Mouse (Mus musculus) limb, embryonic 14.5 days (tissue): ENCODE results near the gene Exosc9. TPM values are rescaled to one million over a fixed set of nuclear protein-coding genes. Genes with fewer than 3 reads are reported as not detected.
A peak's percentile ranks its signal among the peaks of the same experiment; 100 is the strongest.

Source experiments
- ATAC-seq: fragments of 200-750 bp; cut with Nextera tagmentation; 2 replicates; pipeline ENCODE4 v1.8.0; 2017; ENCODE audit warnings: low read depth, moderate number of reproducible peaks, moderate TSS enrichment; ENCODE audit not compliant: low FRiP score
- DNase-seq: peaks from one replicate; pipeline ENCODE4 v3.0.0-alpha.2; 2015; ENCODE audit warnings: low spot score
- H3K27ac ChIP-seq: fragments of 300-500 bp; sonication (generic); replicated peaks from 2 replicates; pipeline ENCODE4 v1.5.1; 2014; ENCODE audit warnings: low read depth, mild to moderate bottlenecking, low read length, moderate library complexity, mixed read lengths
- H3K27me3 ChIP-seq: fragments of 300-500 bp; sonication (generic); 2 replicates; pipeline ENCODE4 v1.6.1; 2014; ENCODE audit warnings: low read length, mixed read lengths; ENCODE audit not compliant: control insufficient read depth, insufficient read depth
- H3K36me3 ChIP-seq: fragments of 300-500 bp; sonication (generic); 2 replicates; pipeline ENCODE4 v1.6.1; 2014; ENCODE audit warnings: mild to moderate bottlenecking, low read length, moderate library complexity, mixed read lengths; ENCODE audit not compliant: control insufficient read depth, insufficient read depth
- H3K4me1 ChIP-seq: fragments of 300-500 bp; sonication (generic); 2 replicates; pipeline ENCODE4 v1.6.1; 2014; ENCODE audit warnings: antibody characterized with exemption, low read length, mixed read lengths; ENCODE audit not compliant: control insufficient read depth, insufficient read depth
- H3K4me2 ChIP-seq: fragments of 300-500 bp; sonication (generic); replicated peaks from 2 replicates; pipeline ENCODE4 v1.6.1; 2014; ENCODE audit warnings: low read depth, mild to moderate bottlenecking, low read length, moderate library complexity; ENCODE audit not compliant: severe bottlenecking
- H3K4me3 ChIP-seq: fragments of 300-500 bp; sonication (generic); replicated peaks from 2 replicates; pipeline ENCODE4 v1.5.1; 2014; ENCODE audit warnings: low read length
- H3K9ac ChIP-seq: fragments of 300-500 bp; sonication (generic); 2 replicates; pipeline ENCODE4 v1.6.1; 2014; ENCODE audit warnings: mild to moderate bottlenecking, low read depth, low read length, moderate library complexity; ENCODE audit not compliant: severe bottlenecking
- H3K9me3 ChIP-seq: fragments of 300-500 bp; sonication (generic); 2 replicates; pipeline ENCODE4 v1.6.1; 2016; ENCODE audit warnings: low read length; ENCODE audit not compliant: control insufficient read depth
- POLR2A ChIP-seq: fragments of 200-500 bp; IDR thresholded peaks from 2 replicates; pipeline ENCODE4 v1.8.0; 2012; ENCODE audit warnings: inconsistent platforms, mild to moderate bottlenecking, moderate library complexity, borderline replicate concordance; ENCODE audit not compliant: insufficient read depth, insufficient read length; ENCODE audit errors: extremely low read depth
- WGBS: fragments of 180-500 bp; shearing (Covaris S2); extraction: QIAGEN DNeasy Blood & Tissue Kit; methylation state at CpG from one replicate; pipeline ENCODE4 v1.1.7; 2014; 5-methylcytosine and 5-hydroxymethylcytosine counted together
- polyA plus RNA-seq, 2 experiments: library from polyadenylated mRNA; depleted of rRNA in 1 of 2; stranded (reverse) in 1 of 2; unstranded in 1 of 2; fragments of >200 nt; fragmentation: Nextera tagmentation in 1 of 2; extraction: Ambion mirVana in 1 of 2; gene quantifications; 2 replicates each; pipeline versions ENCODE4 v1.2.1 to v1.2.3; 2012 to 2014

Exosc9 gene
- polyA plus RNA-seq, 2 experiments, result 34.8 to 55.0 TPM

DNA sequence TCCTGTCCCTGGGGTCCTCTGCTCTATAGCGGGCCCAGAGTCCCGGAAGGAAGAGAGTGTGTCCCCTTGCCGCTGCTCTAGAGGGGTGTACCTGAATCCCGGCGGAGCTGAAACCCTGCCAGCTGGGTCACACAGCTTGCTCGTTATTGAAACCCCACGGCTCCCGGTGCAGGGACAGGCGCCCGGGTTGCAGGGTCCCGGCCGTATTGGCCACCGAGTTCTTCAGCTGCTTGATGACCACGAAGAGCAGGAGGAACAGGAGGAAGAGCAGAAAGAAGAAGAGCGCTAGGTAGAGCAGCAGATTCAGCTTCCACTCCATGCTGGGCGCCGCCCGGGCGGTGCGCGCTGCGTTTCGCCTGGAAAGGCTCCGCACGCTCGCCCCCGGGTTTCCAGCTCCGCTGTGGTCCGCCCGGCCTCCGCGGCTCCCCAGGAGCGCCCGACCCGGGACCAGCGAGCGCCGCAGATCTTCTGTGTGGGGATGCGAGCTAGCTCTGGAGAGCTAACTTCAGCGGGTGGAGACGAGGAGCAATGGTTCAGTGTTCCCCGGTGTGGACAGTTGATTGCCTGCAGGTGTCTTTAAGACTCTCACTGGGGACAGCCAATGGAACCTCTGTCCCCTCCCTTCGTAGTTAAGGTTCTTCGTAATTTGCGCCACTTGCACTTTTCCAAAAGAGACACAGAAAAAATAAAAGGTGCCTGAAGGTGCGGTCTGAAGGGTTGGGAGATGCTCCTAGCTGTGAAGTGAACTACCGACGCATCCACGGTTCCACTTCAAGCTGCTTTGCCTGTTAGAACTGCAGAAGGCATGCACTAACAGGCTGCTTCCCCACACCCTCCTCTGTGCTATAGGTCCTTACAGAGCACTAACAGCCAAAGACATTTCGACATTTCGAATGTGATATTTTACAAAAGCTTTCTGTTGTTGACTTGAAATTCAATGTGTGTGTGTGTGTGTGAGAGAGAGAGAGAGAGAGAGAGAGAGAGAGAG is 31.0 kb upstream of the Exosc9 start, which contains the start of gene Gm11549:
Gene Gm11549 (minus strand): TSS at position 741 of the 988 bp plus-strand sequence.
- no peak for TF ChIP-seq POLR2A
- Histone ChIP-seq H3K9me3 (no peaks in the 10 kb centered on the region), H3K36me3 (no peaks in the 10 kb centered on the region), H3K4me3 (peak within 1 kb of the TSS; percentile 43), H3K4me1 (peaks cover 7% of the 10 kb centered on the region; the same call in 1 of the 2 replicates), H3K4me2 (peak within 1 kb of the TSS; percentile 85), H3K27ac (no peak within 1 kb of the TSS), H3K27me3 (peaks cover 39% of the 10 kb centered on the region; the same call in 1 of the 2 replicates), H3K9ac (peak within 1 kb of the TSS; percentile 50)
- peak; percentile 13 for DNase-seq
- 1% methylated on average over 49 of the region's 51 CpGs for WGBS
- 0 out of 2 replicates have a peak, but pooled peaks have one; percentile 41 for ATAC-seq

DNA sequence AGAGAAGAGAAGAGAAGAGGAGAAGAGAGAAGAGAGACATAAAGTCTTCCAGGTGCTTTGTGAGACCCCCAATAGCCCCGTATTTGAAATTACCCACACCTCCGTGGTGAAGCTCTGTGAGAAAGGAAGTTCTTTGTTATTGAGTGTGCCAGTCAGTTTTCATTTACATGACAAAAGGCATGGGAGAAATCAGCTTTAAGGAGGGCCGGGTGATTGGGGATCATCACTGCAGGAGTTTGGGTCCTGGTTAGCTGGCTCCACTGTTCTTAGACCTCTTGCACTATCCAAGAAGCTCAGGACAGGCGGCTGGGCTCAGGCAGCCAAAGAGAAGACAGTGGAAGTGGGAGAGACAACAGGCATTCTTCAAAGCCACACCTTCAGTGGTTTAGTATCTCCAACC is 30.3 kb upstream of the Exosc9 start:
- Histone ChIP-seq H3K36me3 (no peaks in the 10 kb centered on the region), H3K9me3 (no peaks in the 10 kb centered on the region), H3K4me2 (no peak overlapping the region), H3K27ac (no peak overlapping the region), H3K4me1 (peaks cover 7% of the 10 kb centered on the region; the same call in 1 of the 2 replicates), H3K4me3 (no peak overlapping the region), H3K27me3 (peaks cover 39% of the 10 kb centered on the region; the same call in 1 of the 2 replicates), H3K9ac (no peak overlapping the region)
- ATAC-seq, result no peak
- no peak for DNase-seq
- TF ChIP-seq POLR2A, result no peak
- 8% methylated on average over 4 of the region's 4 CpGs for WGBS

DNA sequence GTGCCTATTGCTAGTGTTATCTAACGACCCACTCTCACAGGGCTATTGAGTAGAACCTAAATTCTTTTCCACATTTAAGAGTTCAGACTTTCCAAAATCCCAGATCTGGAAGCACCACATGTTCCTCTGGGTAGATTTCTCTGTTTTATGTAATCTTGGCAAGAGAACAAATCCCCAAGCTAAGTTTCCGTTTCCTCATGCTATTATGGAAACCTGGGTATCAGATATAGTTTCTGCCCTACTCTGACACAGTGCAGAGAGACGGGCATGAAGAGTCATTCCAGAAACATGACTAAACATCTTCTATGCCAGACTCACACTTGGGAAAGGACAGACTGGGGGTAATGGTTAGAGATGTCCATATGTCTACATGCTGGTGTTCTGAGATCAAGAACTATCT is 27.9 kb upstream of the Exosc9 start:
- H3K9ac ChIP-seq, result no peak overlapping the region
- H3K4me3 ChIP-seq, result no peak overlapping the region
- WGBS, result 57% methylated on average over 3 of the region's 3 CpGs

DNA sequence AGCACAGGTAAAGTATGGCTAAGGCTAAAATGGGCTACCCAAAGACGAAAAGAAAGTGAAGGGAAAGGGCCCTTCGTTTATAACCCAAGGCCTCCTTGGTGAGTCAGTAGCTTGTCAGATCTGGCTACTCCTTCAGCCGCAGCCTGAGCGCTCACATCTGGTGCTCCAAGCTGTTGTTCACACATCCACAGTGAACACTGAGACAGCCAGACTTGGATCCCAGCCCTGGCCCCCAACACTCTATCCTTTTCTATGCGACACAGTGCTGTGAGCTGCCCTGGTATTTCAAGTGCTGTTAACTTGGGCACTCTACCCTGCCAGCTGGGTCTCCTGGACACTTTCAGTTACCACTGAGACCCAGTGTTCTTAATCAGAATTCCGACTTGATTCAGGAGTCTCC is 22.1 kb upstream of the Exosc9 start:
- Histone ChIP-seq H3K4me1 (0 out of 2 replicates have a peak, but pooled peaks cover 2% of the 10 kb centered on the region), H3K4me3 (no peak overlapping the region), H3K27ac (no peak overlapping the region), H3K9me3 (no peaks in the 10 kb centered on the region), H3K27me3 (no peaks in the 10 kb centered on the region), H3K4me2 (no peak overlapping the region), H3K36me3 (no peaks in the 10 kb centered on the region), H3K9ac (no peak overlapping the region)
- TF ChIP-seq POLR2A, result no peak
- no peak for ATAC-seq
- WGBS, result 85% methylated on average over 6 of the region's 6 CpGs
- no peak for DNase-seq

More for the DNA sequence above, 27.9 kb upstream of the Exosc9 start:
- no peaks in the 10 kb centered on the region for H3K9me3 ChIP-seq
- DNase-seq (no peak), ATAC-seq (no peak)
- H3K4me2 ChIP-seq, result no peak overlapping the region
- TF ChIP-seq POLR2A, result no peak
- no peaks in the 10 kb centered on the region for H3K36me3 ChIP-seq
- H3K27me3 ChIP-seq, result peaks cover 36% of the 10 kb centered on the region; the same call in 1 of the 2 replicates
- peaks cover 7% of the 10 kb centered on the region; the same call in 1 of the 2 replicates for H3K4me1 ChIP-seq
- no peak overlapping the region for H3K27ac ChIP-seq

DNA sequence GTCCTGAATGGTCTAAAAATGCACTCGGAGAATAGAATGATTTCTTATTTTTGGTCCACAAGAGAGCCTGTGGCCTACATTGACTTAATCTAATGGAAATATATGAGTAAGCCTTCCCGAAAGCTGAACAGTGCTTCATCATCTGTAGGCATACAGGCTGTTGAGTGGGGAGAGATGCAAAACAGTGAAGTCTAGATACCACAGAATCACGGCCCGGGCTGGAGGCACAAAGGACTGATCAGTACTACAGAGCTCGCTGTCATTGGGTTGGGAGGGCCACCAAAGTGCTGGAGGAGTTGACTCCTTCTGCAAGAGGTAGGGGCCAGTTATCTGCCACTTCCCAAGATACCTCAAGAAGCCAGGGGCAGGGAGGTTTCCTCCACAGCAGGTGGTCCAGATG is 21.6 kb upstream of the Exosc9 start:
- no peak overlapping the region for H3K27ac ChIP-seq
- H3K9ac ChIP-seq, result no peak overlapping the region
- no peak overlapping the region for H3K4me2 ChIP-seq
- DNase-seq (no peak), ATAC-seq (no peak)
- no peak for TF ChIP-seq POLR2A
- no peaks in the 10 kb centered on the region for H3K9me3 ChIP-seq
- 0 out of 2 replicates have a peak, but pooled peaks cover 2% of the 10 kb centered on the region for H3K4me1 ChIP-seq
- 81% methylated on average over 5 of the region's 5 CpGs for WGBS
- no peaks in the 10 kb centered on the region for H3K27me3 ChIP-seq
- H3K4me3 ChIP-seq, result no peak overlapping the region
- no peaks in the 10 kb centered on the region for H3K36me3 ChIP-seq
